13 mouse cellular contexts compared by ENCODE assay signal in the genomic region with DNA sequence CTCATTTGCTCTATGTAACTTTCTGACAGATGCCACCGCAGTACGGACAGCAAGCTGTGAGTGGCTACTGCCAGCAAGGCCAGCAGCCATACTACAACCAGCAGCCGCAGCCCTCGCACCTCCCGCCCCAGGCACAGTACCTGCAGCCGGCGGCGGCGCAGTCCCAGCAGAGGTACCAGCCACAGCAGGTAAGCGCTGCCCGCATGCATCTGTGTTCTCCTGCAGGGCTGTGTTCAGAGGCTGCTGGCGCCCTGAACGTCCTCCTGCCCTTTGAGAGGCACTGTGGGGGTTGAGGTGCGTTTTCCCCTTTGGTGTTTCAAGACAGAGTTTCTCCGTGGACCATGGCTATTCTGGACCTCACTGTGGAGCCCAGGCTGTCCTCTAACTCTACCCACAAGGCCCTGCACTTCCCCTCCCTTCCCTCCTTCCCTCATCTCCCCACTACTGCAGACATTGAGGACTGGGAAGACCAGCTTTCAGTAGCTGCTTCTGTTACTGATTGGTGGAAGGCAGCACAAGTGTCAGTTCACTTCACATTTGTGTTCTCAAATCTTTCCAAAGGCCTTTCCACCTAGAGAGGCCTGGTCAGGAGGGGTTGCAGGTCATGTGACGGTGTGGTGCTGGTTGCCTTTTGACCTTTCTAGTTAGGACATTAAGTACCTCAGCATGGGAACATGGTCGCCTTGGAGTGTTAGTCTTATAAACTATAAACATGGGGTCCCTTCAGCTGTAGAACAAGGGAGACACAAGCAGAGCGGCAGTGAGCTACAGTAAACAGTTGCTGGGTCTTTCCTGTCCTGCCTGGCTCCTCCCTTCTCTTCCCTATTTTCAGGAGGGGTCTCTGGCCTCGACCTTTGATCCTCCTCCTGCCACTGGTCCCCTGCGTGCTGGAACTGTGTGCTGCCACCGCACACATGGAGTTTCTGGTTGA.
A peak's percentile ranks its signal among the peaks of the same experiment; 100 is the strongest.
DNase-seq lines count a peak whose midpoint lies in the region; ATAC-seq lines count a peak whose summit lies in the region.
"Had no signal": no experiment of that assay in that cellular context is flagged by ENCODE, and none has a peak within 500 bp of the region (broad histone marks: within the 10 kb centered on the region; RNA-seq: fewer than 3 reads in every experiment).

No protein-coding gene starts in this region.

- no peaks in the 10 kb centered on the region for H3K9me3 ChIP-seq in heart, embryonic 12.5 days (replicated peaks)
- H3K9me3 ChIP-seq: forebrain, embryonic 15.5 days; heart, embryonic 15.5 days had no signal

- 62% methylated on average over 21 of the region's 21 CpGs for WGBS in heart, embryonic 12.5 days

- no peak for DNase-seq in heart, postnatal 36 days
- peak; percentile 60 for DNase-seq in thymus, postnatal 0 days (ENCODE audit: low spot score)
- DNase-seq in thymus, postnatal 10 days (ENCODE audit: low spot score in 2 of 2): no peak
- peak; percentile 52 to 62 for DNase-seq in kidney, postnatal 36 days
- DNase-seq in left cerebral cortex, adult 18-20 months (ENCODE audit: low spot score in 2 of 2): no peak
- DNase-seq in layer of hippocampus, postnatal 36 days: no peak
- no peak for DNase-seq in ovary, adult 18-20 months (ENCODE audit: low spot score)
- DNase-seq: lung, postnatal 14 days had no signal

- H3K27me3 ChIP-seq in heart, embryonic 12.5 days (replicated peaks): peaks cover 27% of the 10 kb centered on the region
- H3K27me3 ChIP-seq: forebrain, embryonic 15.5 days; heart, embryonic 15.5 days had no signal

- intact Hi-C loops in heart, postnatal 36 days (cut with DNase I): no loop called here

- ATAC-seq in heart, embryonic 12.5 days (ENCODE audit: insufficient number of reproducible peaks, low FRiP score): no peak
- ATAC-seq: activated CD4-positive, CD25-positive, alpha-beta regulatory T cell, adult 4 months; CD4-positive, CD25-positive, alpha-beta regulatory T cell, adult 4 months; forebrain, embryonic 15.5 days had no signal

- peak overlapping the region; percentile 41; the same call in 1 of the 2 replicates for H3K4me2 ChIP-seq in heart, embryonic 12.5 days
- H3K4me2 ChIP-seq: forebrain, embryonic 15.5 days had no signal

- peaks cover 54% of the 10 kb centered on the region for H3K4me1 ChIP-seq in heart, embryonic 12.5 days (replicated peaks)

- H3K9ac ChIP-seq in heart, embryonic 12.5 days: no peak overlapping the region
- H3K9ac ChIP-seq: forebrain, embryonic 15.5 days; heart, embryonic 15.5 days had no signal

- H3K27ac ChIP-seq in heart, embryonic 12.5 days (ENCODE audit: poor library complexity, severe bottlenecking): peak overlapping the region; percentile 55
- H3K27ac ChIP-seq: forebrain, embryonic 15.5 days had no signal

- no peak overlapping the region for H3K4me3 ChIP-seq in heart, embryonic 12.5 days
- H3K4me3 ChIP-seq: forebrain, embryonic 15.5 days; heart, embryonic 15.5 days had no signal

- no peaks in the 10 kb centered on the region for H3K36me3 ChIP-seq in heart, embryonic 12.5 days
- H3K36me3 ChIP-seq: forebrain, embryonic 15.5 days; heart, embryonic 15.5 days had no signal

Comparison
In these comparisons a context has a peak if more than half of its experiments do, and no peak if none do; other contexts are left out.
1. DNase-seq: peak in thymus, postnatal 0 days (single experiment) and kidney, postnatal 36 days (2 of 2); none in heart, postnatal 36 days (0 of 2), thymus, postnatal 10 days (0 of 2), left cerebral cortex, adult 18-20 months (0 of 2), layer of hippocampus, postnatal 36 days (0 of 2) and ovary, adult 18-20 months (single experiment).